Mouse (Mus musculus) lung, postnatal 25 days (tissue): ENCODE data around the gene Ctps2.
A peak's percentile ranks its signal among the peaks of the same experiment; 100 is the strongest.
"Not testable (repeated sequence)": the region's sequence is repeated elsewhere in the genome, so short reads cannot be mapped to it uniquely, and the experiment has no call there.

Source experiments
- DNase-seq: peaks from one replicate; pipeline ENCODE4 v3.0.0; 2022; ENCODE audit warnings: low spot score

The Ctps2 gene

DNA sequence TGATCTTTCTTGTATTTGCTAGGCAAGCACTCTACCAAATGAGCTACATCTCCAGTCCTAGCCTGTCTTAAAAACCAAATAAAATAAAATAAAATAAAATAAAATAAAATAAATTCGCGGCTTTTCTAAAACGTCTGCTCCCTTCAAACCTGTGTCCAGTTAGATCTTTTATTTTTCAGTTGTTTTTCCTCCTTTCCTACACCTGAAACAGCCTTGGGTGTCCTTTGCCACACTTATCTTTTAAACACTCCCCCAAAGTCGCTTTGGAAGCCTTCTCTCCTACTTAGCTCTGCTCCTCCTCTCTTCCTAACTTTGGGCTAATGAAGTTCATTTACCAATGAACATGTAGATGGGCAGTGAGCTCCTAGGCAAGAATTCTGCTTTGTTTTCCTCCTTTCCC, at the start of gene Ctps2:
TSS of gene Ctps2 (plus strand) at position 301 of the 400 bp plus-strand sequence.
- no peak for DNase-seq

DNA sequence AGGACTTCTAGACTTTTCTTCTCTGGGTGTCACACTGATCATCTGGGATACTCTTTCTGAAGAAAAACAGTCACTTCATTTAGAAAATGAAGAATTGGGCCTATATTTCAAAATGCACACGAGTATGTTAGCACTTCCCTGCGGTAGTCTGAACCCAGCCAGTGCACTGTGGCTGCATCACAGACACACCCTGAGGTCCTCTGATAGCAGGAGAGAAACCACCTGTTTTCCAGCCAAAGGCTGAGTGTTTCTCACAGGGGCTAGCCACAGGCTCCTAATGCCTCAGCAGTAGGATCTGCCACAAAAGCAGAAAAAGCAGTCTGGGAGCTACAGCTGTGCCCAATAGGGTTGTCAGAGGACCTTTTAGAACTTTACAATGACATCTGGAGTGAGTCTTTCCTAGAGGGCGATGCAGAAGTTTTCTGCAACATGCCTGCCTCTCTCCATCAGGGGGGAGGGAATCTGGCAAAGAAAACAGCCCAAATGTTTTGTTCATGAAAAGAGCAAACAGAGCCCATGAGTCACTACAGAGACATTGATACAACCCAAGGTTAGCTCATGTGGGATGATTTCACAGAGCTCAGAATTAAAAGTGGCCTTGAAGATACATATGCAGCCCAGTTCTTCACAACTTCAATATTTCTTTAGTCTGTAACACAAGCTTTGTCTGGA, 32.6 kb upstream of the Ctps2 start:
- no peak for DNase-seq

DNA sequence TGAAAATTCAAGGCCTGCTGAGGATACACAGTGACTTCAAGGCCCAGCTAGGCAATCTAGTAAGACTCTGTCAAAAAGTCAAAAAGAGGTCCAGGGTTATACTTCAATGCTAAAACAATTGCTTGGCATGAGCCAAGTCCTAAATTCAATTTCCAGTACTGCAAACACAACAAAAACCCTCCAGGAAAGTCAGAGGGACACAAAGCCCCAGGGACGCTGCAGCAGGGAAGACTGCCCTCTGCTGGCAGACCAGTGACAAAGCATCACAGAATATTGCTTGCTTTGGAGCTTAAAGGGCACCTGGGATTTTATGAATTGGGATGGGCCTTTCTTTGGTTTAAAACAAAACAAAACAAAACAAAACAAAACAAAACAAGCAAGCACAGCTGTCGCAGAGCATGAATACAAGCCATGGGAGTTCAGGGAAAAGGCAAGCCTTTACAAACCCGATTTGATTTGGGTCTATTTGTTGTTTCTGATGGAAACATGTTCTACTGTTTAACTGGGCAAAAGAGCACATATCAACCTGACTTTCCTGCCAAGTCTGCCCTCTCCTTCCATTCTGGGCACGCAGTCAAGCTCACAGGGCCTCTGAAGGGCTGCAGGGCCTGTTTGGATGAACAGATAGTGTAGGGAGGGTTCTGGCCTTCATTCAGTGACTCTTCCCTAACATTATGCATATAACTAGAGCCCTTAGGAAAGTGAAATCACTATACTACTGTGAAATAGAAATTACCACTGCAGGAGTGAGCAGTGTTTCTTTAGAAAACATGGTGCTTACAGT, 29.1 kb upstream of the Ctps2 start:
- peak; percentile 7 for DNase-seq

DNA sequence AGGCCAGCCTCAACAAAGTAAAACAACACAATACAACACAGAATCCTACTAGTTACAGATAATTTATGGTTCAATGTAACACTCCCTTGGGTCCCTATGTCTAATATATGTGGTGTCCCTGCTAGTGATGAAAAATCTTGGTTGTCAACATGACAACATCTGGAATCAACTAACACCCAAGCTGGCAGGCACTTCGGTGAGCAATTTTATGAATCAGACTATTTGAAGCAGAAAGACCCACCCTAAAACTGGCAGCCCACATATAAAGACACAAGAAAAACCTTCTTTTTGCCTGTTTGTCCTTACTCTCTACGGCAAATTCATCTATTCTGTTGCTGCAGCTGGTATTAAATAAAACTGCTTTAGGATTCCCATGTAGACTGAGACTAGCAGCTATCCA, 27.3 kb upstream of the Ctps2 start:
- no peak for DNase-seq

DNA sequence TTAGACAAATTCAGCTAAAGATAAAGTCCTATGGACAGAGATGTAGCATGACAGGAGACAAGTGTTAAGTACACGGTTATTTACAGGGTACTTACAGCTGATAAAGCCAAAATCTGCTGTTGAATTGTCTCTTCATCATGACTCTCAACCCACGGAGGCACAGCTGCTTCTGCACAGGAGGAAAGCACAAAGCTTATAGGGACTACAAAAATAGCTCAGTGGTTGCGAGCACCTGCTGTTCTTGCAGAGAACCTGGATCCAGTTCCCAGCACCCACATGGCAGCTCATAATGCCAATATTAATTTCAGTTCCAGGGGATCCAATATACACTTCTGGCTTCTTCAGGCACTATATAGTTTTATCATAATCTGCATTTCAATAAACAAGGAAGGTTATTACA, 22.8 kb upstream of the Ctps2 start:
- DNase-seq, result no peak

DNA sequence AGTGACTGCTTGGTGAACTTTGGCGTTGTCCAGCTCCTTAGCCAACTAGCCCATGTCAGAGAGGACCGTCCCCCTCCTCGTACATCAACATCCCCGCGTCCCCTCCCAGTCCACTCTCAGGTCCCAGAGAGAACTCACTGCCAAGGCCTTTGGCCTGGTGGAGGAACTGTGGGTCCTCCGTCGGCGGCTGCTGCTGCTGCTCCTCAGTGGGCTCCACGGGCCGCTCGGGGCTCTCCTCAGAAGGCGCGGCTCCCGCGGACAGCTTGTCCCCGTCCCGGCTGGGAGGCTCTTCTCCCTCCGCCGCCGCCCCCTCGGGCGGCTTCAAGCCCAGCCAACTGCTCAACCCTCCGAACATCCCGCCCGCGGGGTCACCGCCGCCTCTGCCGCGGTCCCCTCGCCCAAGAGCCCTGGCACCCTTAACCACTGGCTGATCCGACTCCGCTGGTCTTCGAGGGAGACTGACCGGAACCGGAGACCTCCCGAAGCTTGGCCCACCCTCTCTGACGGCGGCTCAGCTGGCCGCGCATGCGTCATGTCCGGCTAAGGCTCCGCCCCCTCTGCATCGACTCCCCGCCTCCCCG, 13.0 kb upstream of the Ctps2 start, which contains the start of gene Syap1:
TSS of gene Syap1 (minus strand) at position 517 of the 581 bp plus-strand sequence.
- peak; percentile 81 for DNase-seq

DNA sequence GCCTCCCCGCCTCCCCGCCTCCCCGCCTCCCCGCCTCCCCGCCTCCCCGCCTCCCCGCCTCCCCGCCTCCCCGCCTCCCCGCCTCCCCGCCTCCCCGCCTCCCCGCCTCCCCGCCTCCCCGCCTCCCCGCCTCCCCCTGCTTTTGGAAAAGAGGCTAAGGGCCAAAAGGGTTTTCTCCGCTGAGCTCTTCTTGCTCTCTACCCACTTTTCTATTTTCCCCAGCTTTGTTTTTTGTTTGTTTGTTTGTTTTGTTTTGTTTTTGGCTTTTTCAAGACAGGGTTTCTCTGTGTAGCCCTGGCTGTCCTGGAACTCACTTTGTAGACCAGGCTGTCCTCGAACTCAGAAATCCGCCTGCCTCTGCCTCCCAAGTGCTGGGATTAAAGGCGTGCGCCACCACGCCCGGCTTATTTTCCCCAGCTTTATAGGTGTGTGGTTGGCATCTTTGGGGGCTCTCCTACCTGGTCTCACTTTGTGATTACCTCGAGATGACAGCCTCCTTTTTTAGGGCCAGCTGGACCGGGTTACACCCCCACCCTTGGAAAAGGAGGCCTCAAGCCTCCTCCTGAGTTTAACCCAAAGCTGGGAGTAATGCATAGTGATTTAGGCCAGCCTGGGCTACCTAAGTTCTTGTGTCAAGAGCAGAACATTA, 12.3 kb upstream of the Ctps2 start:
- not testable (repeated sequence) for DNase-seq

- peak; percentile 33 for DNase-seq
Measured at GRCm38 (mm10) chrX:162901371-162902039, 467 bp downstream of the Ctps2 start.

DNA sequence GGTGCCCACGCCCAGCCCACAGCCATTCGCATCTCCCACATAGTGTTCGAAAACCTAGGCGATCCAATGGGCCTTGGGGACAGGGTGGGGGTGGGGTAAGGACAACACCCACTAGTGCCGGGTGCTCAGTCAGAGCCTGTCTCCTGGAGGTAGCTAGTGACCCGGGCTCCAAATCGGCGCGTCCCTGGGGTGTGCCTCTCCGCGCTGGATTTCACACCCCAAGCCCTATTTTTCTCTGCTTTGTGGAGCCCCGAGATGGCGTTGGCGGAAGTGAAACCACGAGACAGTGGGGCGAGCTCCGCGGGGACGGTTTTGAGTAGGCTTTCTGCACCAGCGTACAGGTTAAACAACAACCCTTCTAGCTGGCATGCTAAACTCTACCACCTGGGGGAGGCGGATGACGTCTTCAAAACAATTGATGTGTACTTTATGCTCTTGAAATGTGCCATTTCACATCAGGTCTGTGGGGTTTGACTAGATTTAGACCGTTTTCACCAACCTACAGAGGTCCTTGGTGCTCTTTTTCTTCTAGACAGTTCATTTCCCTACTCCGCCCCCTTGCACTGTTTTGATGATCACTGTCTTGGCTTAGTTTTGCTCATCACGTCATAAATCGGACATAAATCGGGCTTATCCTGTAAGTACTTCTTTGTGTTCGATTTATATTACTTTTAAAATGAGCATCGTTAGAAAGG, 1.1 kb downstream of the Ctps2 start:
- DNase-seq, result peak; percentile 51

- DNase-seq, result no peak
Measured at GRCm38 (mm10) chrX:162907554-162907953, 6.5 kb downstream of the Ctps2 start.

- no peak for DNase-seq
Measured at GRCm38 (mm10) chrX:162913651-162914050, 12.6 kb downstream of the Ctps2 start.

- DNase-seq, result peak; percentile 43
Measured at GRCm38 (mm10) chrX:162915697-162916096, 14.7 kb downstream of the Ctps2 start.

DNA sequence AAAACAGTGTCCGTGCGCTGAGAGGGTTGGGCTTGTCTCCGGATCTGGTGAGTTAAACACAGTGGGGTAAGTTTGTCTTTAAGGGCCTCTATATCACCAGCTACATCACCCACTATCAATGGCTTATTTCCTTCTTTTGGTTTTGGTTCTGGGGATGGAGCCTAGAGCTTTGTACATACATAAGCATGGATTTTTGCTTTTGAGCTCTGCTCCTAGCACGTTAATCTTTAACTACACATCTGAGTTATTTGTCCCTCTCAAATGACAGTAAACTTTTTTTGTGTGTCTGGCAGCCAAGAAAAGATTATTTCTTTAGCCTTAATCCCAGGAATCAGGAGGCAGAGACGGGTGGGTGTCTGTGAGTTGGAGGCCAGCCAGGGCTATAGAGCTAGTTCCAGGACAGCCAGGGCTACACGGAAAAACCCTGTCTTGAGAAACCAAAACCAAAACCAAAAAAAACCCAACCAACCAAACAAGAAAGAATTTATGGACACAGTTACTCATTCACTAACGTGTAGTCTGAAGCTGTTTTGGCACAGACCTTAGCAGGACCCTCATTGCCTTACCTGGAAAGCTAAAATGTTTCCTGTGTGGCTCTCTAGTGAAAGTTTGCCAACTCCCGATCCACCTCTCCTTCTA, 20.6 kb downstream of the Ctps2 start:
- no peak for DNase-seq

GRCm38 (mm10) chrX:162931467-162931866, 30.4 kb downstream of the Ctps2 start:
- no peak for DNase-seq

DNA sequence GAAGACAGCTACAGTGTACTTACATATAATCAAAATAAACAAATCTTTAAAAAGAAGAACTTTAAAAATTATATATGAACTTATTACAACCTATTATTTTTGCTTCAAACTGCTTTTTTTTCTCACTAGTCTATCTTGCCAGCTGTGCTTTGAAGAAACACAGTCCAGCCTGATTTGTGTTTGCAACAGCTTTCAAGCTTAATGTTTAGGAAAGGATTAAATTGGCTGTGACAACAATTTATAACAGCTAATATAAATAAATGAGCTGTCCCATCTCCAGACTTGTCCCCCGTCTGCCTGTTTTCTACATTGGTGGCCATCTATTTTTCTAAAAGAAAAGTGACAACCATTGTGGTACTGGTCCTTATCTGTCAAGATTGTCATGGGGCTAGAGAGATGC, 41.0 kb downstream of the Ctps2 start:
- DNase-seq, result no peak

GRCm38 (mm10) chrX:162949811-162950439, 48.9 kb downstream of the Ctps2 start:
- peak; percentile 43 for DNase-seq

DNA sequence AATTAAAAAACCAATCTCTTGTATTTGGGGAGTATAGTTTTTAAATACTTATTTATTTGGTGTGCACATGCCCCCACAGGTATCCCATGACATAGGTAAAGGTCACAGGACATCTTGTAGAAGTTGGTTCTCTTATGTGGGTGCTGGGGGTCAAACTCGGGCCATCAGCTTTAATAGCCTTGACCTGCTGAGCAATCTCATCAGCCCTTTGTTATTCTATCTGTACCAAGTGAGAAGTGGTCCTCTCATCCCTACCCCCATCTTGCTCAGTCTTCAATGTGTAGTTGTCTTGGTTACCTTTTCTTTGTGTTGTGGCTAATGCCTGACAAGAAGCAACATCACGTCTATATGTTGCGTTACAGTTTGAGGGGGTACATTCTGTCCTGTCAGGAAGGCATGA, 56.9 kb downstream of the Ctps2 start:
- DNase-seq, result no peak

DNA sequence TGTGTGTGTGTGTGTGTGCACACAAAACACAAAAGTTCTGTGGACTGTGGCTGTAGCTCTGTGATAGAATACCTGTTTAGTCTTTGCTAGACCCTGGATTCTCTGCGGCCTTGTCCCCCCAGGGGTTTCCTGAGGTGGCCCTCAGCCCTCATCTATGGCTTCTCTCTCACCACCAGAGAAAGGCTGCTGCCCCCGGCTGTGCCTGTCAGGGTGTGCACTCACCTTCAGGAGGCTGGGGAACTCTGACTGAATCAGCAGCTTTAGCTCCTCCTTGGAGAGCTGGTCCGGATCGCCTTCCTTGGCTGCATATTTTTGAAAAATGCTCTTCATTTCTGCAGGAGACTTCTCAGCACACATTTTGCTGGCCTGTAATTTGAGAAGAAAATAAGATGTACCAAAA, 62.8 kb downstream of the Ctps2 start:
- no peak for DNase-seq

- peak; percentile 16 for DNase-seq
Measured at GRCm38 (mm10) chrX:162964383-162964782, 63.3 kb downstream of the Ctps2 start, which contains the start of gene S100g. Gene S100g, minus strand, starts transcription at chrX:162964599.

- DNase-seq, result peak; percentile 14
Measured at GRCm38 (mm10) chrX:162967456-162967855, 66.4 kb downstream of the Ctps2 start.
